Mouse (Mus musculus): Measurements from ENCODE around the gene Slc25a38.

Gene Slc25a38

GRCm38 (mm10) chr9:120151152-120151551 lies 41.0 kb downstream of the Slc25a38 start:
- DNase-seq = no peak

- DNase-seq = no peak
Observed at GRCm38 (mm10) chr9:120151906-120152399, 41.8 kb downstream of the Slc25a38 start.

- no peak for DNase-seq
Observed at GRCm38 (mm10) chr9:120158047-120158446, 47.9 kb downstream of the Slc25a38 start.

GRCm38 (mm10) chr9:120163862-120164261 lies 53.7 kb downstream of the Slc25a38 start:
- DNase-seq = no peak

GRCm38 (mm10) chr9:120167826-120168225 lies 57.7 kb downstream of the Slc25a38 start:
- no peak for DNase-seq

GRCm38 (mm10) chr9:120171295-120171694 lies 61.1 kb downstream of the Slc25a38 start:
- DNase-seq = peak; percentile 47 to 50

Data from B cell, adult 2 months (primary cell).